Mouse (Mus musculus) skeletal muscle tissue, adult 2 months (tissue): ENCODE results near the gene 1700067K01Rik.

Experiments used
- DNase-seq: peaks from one replicate; pipeline ENCODE4 v3.0.0-alpha.2; 2012; ENCODE audit warnings: low read depth, low spot score

The 1700067K01Rik gene

DNA sequence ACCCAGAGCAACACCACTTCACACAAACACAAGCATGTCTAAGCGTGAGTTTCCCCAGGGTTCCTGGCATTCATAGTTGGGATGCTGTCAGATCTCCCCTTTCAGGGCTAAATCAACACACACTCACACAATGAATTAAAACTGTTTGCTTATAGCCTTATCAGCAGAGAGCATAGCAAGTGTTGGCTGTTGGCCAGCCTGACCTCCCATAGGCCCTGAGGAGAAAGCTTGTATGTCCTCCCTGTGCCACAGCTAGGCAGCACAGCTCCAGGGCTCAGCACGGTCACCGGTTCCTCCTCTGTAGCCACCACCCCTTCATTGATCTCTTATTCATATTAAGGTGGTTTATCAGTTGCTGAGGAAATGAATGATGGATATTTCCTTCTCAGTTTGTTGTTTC is 51.4 kb downstream of the 1700067K01Rik start:
- DNase-seq, result no peak

DNA sequence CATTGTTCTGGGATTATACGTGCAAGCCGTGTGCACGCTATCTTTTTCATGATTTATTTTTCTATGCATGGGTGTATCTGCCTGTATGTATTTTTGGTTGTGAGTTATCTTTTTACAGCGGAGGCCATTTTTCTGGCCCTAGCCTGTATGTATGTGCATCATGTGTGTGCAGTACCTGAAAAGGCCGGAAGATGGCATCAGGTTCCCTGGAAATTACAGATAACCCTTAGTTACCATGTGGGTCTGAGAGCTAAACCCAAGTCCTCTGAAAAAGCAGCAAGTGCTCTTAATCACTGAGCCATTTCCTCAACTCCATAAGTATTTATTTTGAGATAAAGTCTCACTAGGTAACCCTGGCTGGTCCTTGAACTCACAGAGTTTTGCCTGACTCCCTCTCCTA is 51.9 kb downstream of the 1700067K01Rik start:
- no peak for DNase-seq
